Mouse (Mus musculus): ENCODE measurements around the gene Pik3c2a. TPM values are rescaled to one million over a fixed set of nuclear protein-coding genes. Genes with fewer than 3 reads are reported as not detected.
"Not testable (repeated sequence)": the region's sequence is repeated elsewhere in the genome, so short reads cannot be mapped to it uniquely, and the experiment has no call there.

Pik3c2a gene
- polyA plus RNA-seq, 1 experiment = 38.3 TPM

GRCm38 (mm10) chr7:116425771-116426170 is 17.5 kb downstream of the Pik3c2a start:
- no peak overlapping the region for H3K4me3 ChIP-seq (ENCODE audit: insufficient read depth, low read length)
- H3K27ac ChIP-seq (ENCODE audit: insufficient read depth, low read depth, low read length) = no peak overlapping the region
- H3K4me1 ChIP-seq (ENCODE audit: control insufficient read depth, insufficient read depth, low read length) = peaks cover 5% of the 10 kb centered on the region
- TF ChIP-seq POLR2A (IDR thresholded peaks at IDR 0.05; ENCODE audit: borderline replicate concordance, low read depth, low read length) (no peak), CTCF (IDR thresholded peaks at IDR 0.05; ENCODE audit: low read depth, low read length) (no peak)

- H3K27ac ChIP-seq (ENCODE audit: insufficient read depth, low read depth, low read length) = no peak overlapping the region
- peaks cover 5% of the 10 kb centered on the region for H3K4me1 ChIP-seq (ENCODE audit: control insufficient read depth, insufficient read depth, low read length)
- no peak overlapping the region for H3K4me3 ChIP-seq (ENCODE audit: insufficient read depth, low read length)
- no peak for TF ChIP-seq POLR2A (IDR thresholded peaks at IDR 0.05; ENCODE audit: borderline replicate concordance, low read depth, low read length)
- no peak for TF ChIP-seq CTCF (IDR thresholded peaks at IDR 0.05; ENCODE audit: low read depth, low read length)
Measured at GRCm38 (mm10) chr7:116421081-116421480, 22.2 kb downstream of the Pik3c2a start.

- Histone ChIP-seq H3K27ac (ENCODE audit: insufficient read depth, low read depth, low read length) (peak overlapping the region; percentile 90), H3K4me1 (ENCODE audit: control insufficient read depth, insufficient read depth, low read length) (peaks cover 25% of the 10 kb centered on the region), H3K4me3 (ENCODE audit: insufficient read depth, low read length) (peak overlapping the region; percentile 21; the same call in 1 of the 2 replicates)
- no peak for TF ChIP-seq POLR2A (IDR thresholded peaks at IDR 0.05; ENCODE audit: borderline replicate concordance, low read depth, low read length)
- TF ChIP-seq CTCF (IDR thresholded peaks at IDR 0.05; ENCODE audit: low read depth, low read length) = no peak
Measured at GRCm38 (mm10) chr7:116409438-116409837, 33.8 kb downstream of the Pik3c2a start.

- no peak overlapping the region for H3K4me3 ChIP-seq (ENCODE audit: insufficient read depth, low read length)
- no peak overlapping the region for H3K27ac ChIP-seq (ENCODE audit: insufficient read depth, low read depth, low read length)
- H3K4me1 ChIP-seq (ENCODE audit: control insufficient read depth, insufficient read depth, low read length) = no peaks in the 10 kb centered on the region
- no peak for TF ChIP-seq POLR2A (IDR thresholded peaks at IDR 0.05; ENCODE audit: borderline replicate concordance, low read depth, low read length)
- no peak for TF ChIP-seq CTCF (IDR thresholded peaks at IDR 0.05; ENCODE audit: low read depth, low read length)
Measured at GRCm38 (mm10) chr7:116392329-116392728, 50.9 kb downstream of the Pik3c2a start.

- not testable (repeated sequence) for H3K27ac ChIP-seq (ENCODE audit: insufficient read depth, low read depth, low read length); H3K4me3 ChIP-seq (ENCODE audit: insufficient read depth, low read length); H3K4me1 ChIP-seq (ENCODE audit: control insufficient read depth, insufficient read depth, low read length)
Measured at GRCm38 (mm10) chr7:116387389-116387788, 55.9 kb downstream of the Pik3c2a start.

- H3K4me3 ChIP-seq (ENCODE audit: insufficient read depth, low read length); H3K27ac ChIP-seq (ENCODE audit: insufficient read depth, low read depth, low read length); H3K4me1 ChIP-seq (ENCODE audit: control insufficient read depth, insufficient read depth, low read length): not testable (repeated sequence)
Measured at GRCm38 (mm10) chr7:116379181-116379580, 64.1 kb downstream of the Pik3c2a start.

- Histone ChIP-seq H3K27ac (ENCODE audit: insufficient read depth, low read depth, low read length) (no peak overlapping the region), H3K4me1 (ENCODE audit: control insufficient read depth, insufficient read depth, low read length) (peaks cover 11% of the 10 kb centered on the region), H3K4me3 (ENCODE audit: insufficient read depth, low read length) (no peak overlapping the region)
- TF ChIP-seq CTCF (IDR thresholded peaks at IDR 0.05; ENCODE audit: low read depth, low read length) (no peak), POLR2A (IDR thresholded peaks at IDR 0.05; ENCODE audit: borderline replicate concordance, low read depth, low read length) (no peak)
Measured at GRCm38 (mm10) chr7:116374284-116374683, 69.0 kb downstream of the Pik3c2a start.

GRCm38 (mm10) chr7:116336226-116336625 is 107.0 kb downstream of the Pik3c2a start:
- TF ChIP-seq CTCF (IDR thresholded peaks at IDR 0.05; ENCODE audit: low read depth, low read length) (no peak), POLR2A (IDR thresholded peaks at IDR 0.05; ENCODE audit: borderline replicate concordance, low read depth, low read length) (no peak)
- no peak overlapping the region; the same call in 1 of the 2 replicates for H3K27ac ChIP-seq (ENCODE audit: insufficient read depth, low read depth, low read length)
- H3K4me3 ChIP-seq (ENCODE audit: insufficient read depth, low read length) = no peak overlapping the region
- H3K4me1 ChIP-seq (ENCODE audit: control insufficient read depth, insufficient read depth, low read length) = peaks cover 7% of the 10 kb centered on the region

- no peak for TF ChIP-seq CTCF (IDR thresholded peaks at IDR 0.05; ENCODE audit: low read depth, low read length)
- TF ChIP-seq POLR2A (IDR thresholded peaks at IDR 0.05; ENCODE audit: borderline replicate concordance, low read depth, low read length) = no peak
- Histone ChIP-seq H3K27ac (ENCODE audit: insufficient read depth, low read depth, low read length) (no peak overlapping the region), H3K4me1 (ENCODE audit: control insufficient read depth, insufficient read depth, low read length) (peaks cover 7% of the 10 kb centered on the region), H3K4me3 (ENCODE audit: insufficient read depth, low read length) (no peak overlapping the region)
Measured at GRCm38 (mm10) chr7:116335133-116335532, 108.1 kb downstream of the Pik3c2a start.

- H3K27ac ChIP-seq (ENCODE audit: insufficient read depth, low read depth, low read length) = peak overlapping the region; percentile 42; the same call in 1 of the 2 replicates
- TF ChIP-seq CTCF (IDR thresholded peaks at IDR 0.05; ENCODE audit: low read depth, low read length) (no peak), POLR2A (IDR thresholded peaks at IDR 0.05; ENCODE audit: borderline replicate concordance, low read depth, low read length) (no peak)
- peak overlapping the region; percentile 71 for H3K4me3 ChIP-seq (ENCODE audit: insufficient read depth, low read length)
- peaks cover 7% of the 10 kb centered on the region for H3K4me1 ChIP-seq (ENCODE audit: control insufficient read depth, insufficient read depth, low read length)
Measured at GRCm38 (mm10) chr7:116334669-116335038, 108.6 kb downstream of the Pik3c2a start.

All from bone marrow macrophage, adult 2 months (primary cell).